Mouse (Mus musculus) gastrocnemius, postnatal 4 days (tissue): ENCODE measurements around the gene Zfyve1. TPM values are rescaled to one million over a fixed set of nuclear protein-coding genes. Genes with fewer than 3 reads are reported as not detected.

ENCODE experiments used
- DNase-seq, 2 experiments: peaks; one replicate each; pipeline ENCODE4 v3.0.0; 2021 to 2022; ENCODE audit warnings: low spot score in 2 of 2, mixed read lengths in 2 of 2
- total RNA-seq, 2 experiments: library from RNA; stranded (reverse); gene quantifications; 2 replicates each; pipeline ENCODE4 v1.2.3; 2021

Zfyve1 gene
- total RNA-seq, 2 experiments from 2014 or later: 23.5 to 25.6 TPM

GRCm38 (mm10) chr12:83582106-83582505 is 14.9 kb downstream of the Zfyve1 start:
- DNase-seq: no peak

GRCm38 (mm10) chr12:83580283-83580682 is 16.7 kb downstream of the Zfyve1 start:
- DNase-seq: no peak

GRCm38 (mm10) chr12:83578896-83579569 is 18.0 kb downstream of the Zfyve1 start:
- DNase-seq: no peak

- DNase-seq: no peak
Observed at GRCm38 (mm10) chr12:83578356-83578755, 18.7 kb downstream of the Zfyve1 start.

GRCm38 (mm10) chr12:83577445-83577844 is 19.6 kb downstream of the Zfyve1 start:
- DNase-seq: no peak

GRCm38 (mm10) chr12:83572717-83573116 is 24.3 kb downstream of the Zfyve1 start:
- no peak for DNase-seq

- no peak for DNase-seq
Observed at GRCm38 (mm10) chr12:83569866-83570265, 27.2 kb downstream of the Zfyve1 start.

GRCm38 (mm10) chr12:83562589-83562988 is 34.4 kb downstream of the Zfyve1 start:
- DNase-seq: no peak

GRCm38 (mm10) chr12:83560189-83560588 is 36.8 kb downstream of the Zfyve1 start:
- no peak for DNase-seq

GRCm38 (mm10) chr12:83558496-83558895 is 38.5 kb downstream of the Zfyve1 start:
- DNase-seq: no peak

- DNase-seq: no peak
Observed at GRCm38 (mm10) chr12:83555605-83556004, 41.4 kb downstream of the Zfyve1 start.

GRCm38 (mm10) chr12:83553816-83554215 is 43.2 kb downstream of the Zfyve1 start:
- DNase-seq: no peak

- DNase-seq: no peak
Observed at GRCm38 (mm10) chr12:83551305-83551704, 45.7 kb downstream of the Zfyve1 start.

- no peak for DNase-seq
Observed at GRCm38 (mm10) chr12:83544791-83545190, 52.2 kb downstream of the Zfyve1 start.

- DNase-seq: no peak
Observed at GRCm38 (mm10) chr12:83543997-83544396, 53.0 kb downstream of the Zfyve1 start.

GRCm38 (mm10) chr12:83536039-83536438 is 61.0 kb downstream of the Zfyve1 start:
- no peak for DNase-seq

- no peak for DNase-seq
Observed at GRCm38 (mm10) chr12:83535428-83535827, 61.6 kb downstream of the Zfyve1 start.

GRCm38 (mm10) chr12:83534190-83534589 is 62.8 kb downstream of the Zfyve1 start:
- no peak for DNase-seq

GRCm38 (mm10) chr12:83532966-83533365 is 64.1 kb downstream of the Zfyve1 start:
- no peak for DNase-seq

GRCm38 (mm10) chr12:83531992-83532391 is 65.0 kb downstream of the Zfyve1 start:
- DNase-seq: no peak

- no peak for DNase-seq
Observed at GRCm38 (mm10) chr12:83528665-83529064, 68.4 kb downstream of the Zfyve1 start.

GRCm38 (mm10) chr12:83527816-83528215 is 69.2 kb downstream of the Zfyve1 start:
- DNase-seq: no peak

- no peak for DNase-seq
Observed at GRCm38 (mm10) chr12:83525822-83526544, 71.0 kb downstream of the Zfyve1 start.
